Mouse (Mus musculus) heart, embryonic 14.5 days (tissue): ENCODE measurements at regions not wholly inside any gene's neighbourhood (a gene's known extent, or its start where the extent isn't known, plus 50 kb on each side); places are given as distances from the start of the nearest gene placed in this dataset.

Source experiments
- ATAC-seq: fragments of 200-750 bp; cut with Nextera tagmentation; 2 replicates; pipeline ENCODE4 v1.8.0; 2017; ENCODE audit warnings: low read depth, moderate TSS enrichment; ENCODE audit not compliant: insufficient number of reproducible peaks, insufficient read depth, low FRiP score
- H3K27ac ChIP-seq, 2 experiments: fragments of 200-500 bp in 1 of 2; fragments of 300-500 bp in 1 of 2; sonication (generic) in 1 of 2; replicated peaks in 1 of 2; 2 replicates each; pipeline ENCODE4 v1.5.1; 2012 to 2014; ENCODE audit warnings: low read depth in 2 of 2, low read length in 2 of 2, control low read depth in 1 of 2, mild to moderate bottlenecking in 1 of 2, mixed read lengths in 1 of 2; ENCODE audit not compliant: control insufficient read depth in 1 of 2, insufficient read depth in 1 of 2
- H3K27me3 ChIP-seq: fragments of 300-500 bp; sonication (generic); 2 replicates; pipeline ENCODE4 v1.6.1; 2014; ENCODE audit warnings: mild to moderate bottlenecking, low read length, control low read depth; ENCODE audit not compliant: control insufficient read depth, insufficient read depth
- H3K36me3 ChIP-seq: fragments of 300-500 bp; sonication (generic); 2 replicates; pipeline ENCODE4 v1.6.1; 2014; ENCODE audit warnings: mild to moderate bottlenecking, control low read depth, low read length, mixed read lengths; ENCODE audit not compliant: control insufficient read depth, insufficient read depth
- H3K4me1 ChIP-seq, 2 experiments: fragments of 200-500 bp in 1 of 2; fragments of 300-500 bp in 1 of 2; sonication (generic) in 1 of 2; 2 replicates each; pipeline ENCODE4 v1.6.1; 2012 to 2014; ENCODE audit warnings: low read length in 2 of 2, control low read depth in 1 of 2, mixed read lengths in 1 of 2; ENCODE audit not compliant: control insufficient read depth in 2 of 2, insufficient read depth in 2 of 2
- H3K4me2 ChIP-seq: fragments of 300-500 bp; sonication (generic); 2 replicates; pipeline ENCODE4 v1.6.1; 2014; ENCODE audit warnings: mild to moderate bottlenecking, low read length
- H3K4me3 ChIP-seq, 2 experiments: fragments of 200-500 bp in 1 of 2; fragments of 300-500 bp in 1 of 2; sonication (generic) in 1 of 2; 2 replicates each; pipeline ENCODE4 v1.5.1; 2012 to 2014; ENCODE audit warnings: low read length in 2 of 2, mild to moderate bottlenecking in 2 of 2, control low read depth in 1 of 2, low read depth in 1 of 2, moderate library complexity in 1 of 2; ENCODE audit not compliant: control insufficient read depth in 1 of 2, insufficient read depth in 1 of 2
- H3K9ac ChIP-seq: fragments of 300-500 bp; sonication (generic); 2 replicates; pipeline ENCODE4 v1.6.1; 2014; ENCODE audit warnings: mild to moderate bottlenecking, low read length
- H3K9me3 ChIP-seq: fragments of 300-500 bp; sonication (generic); 2 replicates; pipeline ENCODE4 v1.6.1; 2016; ENCODE audit warnings: low read length, control low read depth; ENCODE audit not compliant: control insufficient read depth
- WGBS: fragments of 180-500 bp; shearing (Covaris S2); extraction: QIAGEN DNeasy Blood & Tissue Kit; methylation state at CpG from one replicate; pipeline ENCODE4 v1.1.7; 2014; 5-methylcytosine and 5-hydroxymethylcytosine counted together

GRCm38 (mm10) chr10:96724436-96725175 lies 107.8 kb downstream of the Btg1 start:
- Histone ChIP-seq H3K27ac (no peak overlapping the region), H3K9me3 (no peaks in the 10 kb centered on the region), H3K27me3 (no peaks in the 10 kb centered on the region), H3K4me1 (peaks cover 15 to 20% of the 10 kb centered on the region in 2 experiments), H3K4me2 (no peak overlapping the region), H3K36me3 (no peaks in the 10 kb centered on the region), H3K4me3 (no peak overlapping the region), H3K9ac (no peak overlapping the region)
- no peak for ATAC-seq
- 40% methylated on average over 11 of the region's 11 CpGs for WGBS

- Histone ChIP-seq H3K4me1 (peaks cover 9 to 10% of the 10 kb centered on the region in 2 experiments; a peak in 3 of 4 replicates), H3K27ac (no peak overlapping the region), H3K9me3 (no peaks in the 10 kb centered on the region), H3K27me3 (no peaks in the 10 kb centered on the region), H3K4me3 (no peak overlapping the region), H3K4me2 (no peak overlapping the region), H3K36me3 (no peaks in the 10 kb centered on the region), H3K9ac (no peak overlapping the region)
- 86% methylated on average over 12 of the region's 12 CpGs for WGBS
- ATAC-seq: no peak
Observed at GRCm38 (mm10) chr10:96726801-96727780, 110.3 kb downstream of the Btg1 start.

DNA sequence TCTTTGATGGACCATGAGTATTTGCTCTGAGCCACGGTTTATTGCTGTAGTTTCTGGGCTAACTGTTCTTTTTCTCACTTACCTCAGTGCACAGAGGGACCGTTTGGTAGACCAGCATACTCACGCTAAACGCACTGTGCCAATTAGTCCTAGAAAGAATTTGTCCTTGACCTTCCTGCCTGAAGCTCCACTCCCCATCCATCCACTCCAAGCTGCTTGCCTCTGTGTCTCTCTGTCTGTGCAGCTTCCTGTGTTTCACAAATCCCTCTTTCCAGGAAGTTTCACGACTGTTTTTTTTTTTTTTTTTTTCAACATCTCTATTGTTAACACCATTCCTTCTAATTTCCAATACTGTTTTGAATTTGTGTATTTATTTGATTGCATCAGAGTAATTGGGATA lies 116.8 kb downstream of the Btg1 start:
- H3K36me3 ChIP-seq: no peaks in the 10 kb centered on the region
- ATAC-seq: no peak
- H3K27me3 ChIP-seq: no peaks in the 10 kb centered on the region
- H3K9me3 ChIP-seq: no peaks in the 10 kb centered on the region
- H3K4me2 ChIP-seq: no peak overlapping the region
- 32% methylated on average over 5 of the region's 5 CpGs for WGBS
- H3K4me3 ChIP-seq: no peak overlapping the region
- no peak overlapping the region for H3K9ac ChIP-seq
- H3K27ac ChIP-seq: no peak overlapping the region
- H3K4me1 ChIP-seq: peaks cover 4 to 23% of the 10 kb centered on the region in 2 experiments

DNA sequence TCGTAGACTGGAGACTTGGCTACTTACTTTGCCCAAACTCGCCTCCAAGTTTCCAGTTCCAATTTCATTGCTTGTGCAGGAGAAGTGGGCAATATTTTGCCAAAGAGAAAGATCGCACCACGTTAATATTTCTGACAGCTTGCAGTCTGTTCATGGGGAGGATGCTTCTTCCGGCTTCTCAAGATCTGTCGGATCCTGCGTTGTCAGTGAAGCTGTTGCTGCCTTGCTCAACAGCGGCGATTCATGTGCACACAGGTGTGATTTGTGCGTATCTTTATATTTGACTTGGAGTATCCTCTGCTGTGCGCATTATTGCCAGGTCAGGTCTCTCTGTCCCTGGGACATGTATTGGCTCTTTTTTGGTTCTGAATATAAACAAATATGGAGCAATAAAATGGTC lies 118.3 kb downstream of the Btg1 start:
- no peak for ATAC-seq
- no peaks in the 10 kb centered on the region for H3K27me3 ChIP-seq
- no peaks in the 10 kb centered on the region for H3K9me3 ChIP-seq
- no peak overlapping the region for H3K4me2 ChIP-seq
- no peak overlapping the region for H3K9ac ChIP-seq
- H3K36me3 ChIP-seq: no peaks in the 10 kb centered on the region
- no peak overlapping the region for H3K27ac ChIP-seq
- H3K4me3 ChIP-seq: no peak overlapping the region
- WGBS: 88% methylated on average over 11 of the region's 11 CpGs
- H3K4me1 ChIP-seq: peaks cover 9 to 29% of the 10 kb centered on the region in 2 experiments

GRCm38 (mm10) chr10:96735885-96736628 lies 119.3 kb downstream of the Btg1 start:
- no peaks in the 10 kb centered on the region for H3K27me3 ChIP-seq
- peaks cover 6 to 29% of the 10 kb centered on the region in 2 experiments for H3K4me1 ChIP-seq
- H3K36me3 ChIP-seq: no peaks in the 10 kb centered on the region
- no peak overlapping the region for H3K4me3 ChIP-seq
- no peaks in the 10 kb centered on the region for H3K9me3 ChIP-seq
- no peak overlapping the region for H3K9ac ChIP-seq
- no peak overlapping the region for H3K27ac ChIP-seq
- WGBS: 51% methylated on average over 4 of the region's 4 CpGs
- ATAC-seq: no peak; the same call in 1 of the 2 replicates
- H3K4me2 ChIP-seq: no peak overlapping the region

GRCm38 (mm10) chr10:96737972-96738371 lies 121.2 kb downstream of the Btg1 start:
- Histone ChIP-seq H3K4me1 (peaks cover 6 to 29% of the 10 kb centered on the region in 2 experiments), H3K27me3 (no peaks in the 10 kb centered on the region), H3K36me3 (no peaks in the 10 kb centered on the region), H3K27ac (no peak overlapping the region), H3K4me2 (no peak overlapping the region), H3K9me3 (no peaks in the 10 kb centered on the region), H3K4me3 (no peak overlapping the region), H3K9ac (no peak overlapping the region)
- ATAC-seq: no peak
- WGBS: 78% methylated on average over 6 of the region's 6 CpGs

GRCm38 (mm10) chr10:96738606-96739005 lies 121.8 kb downstream of the Btg1 start:
- Histone ChIP-seq H3K4me3 (no peak overlapping the region), H3K27me3 (no peaks in the 10 kb centered on the region), H3K9me3 (no peaks in the 10 kb centered on the region), H3K36me3 (no peaks in the 10 kb centered on the region), H3K4me1 (peaks cover 6 to 26% of the 10 kb centered on the region in 2 experiments), H3K27ac (no peak overlapping the region), H3K4me2 (no peak overlapping the region), H3K9ac (no peak overlapping the region)
- WGBS: 71% methylated on average over 5 of the region's 5 CpGs
- ATAC-seq: no peak
